Comparison of ENCODE assay signal across 8 mouse cellular contexts in genomic region chr15:85208332-85208731, GRCm38 (mm10). TPM values are rescaled to one million over a fixed set of nuclear protein-coding genes. Genes with fewer than 3 reads are reported as not detected.
DNase-seq lines count a peak whose midpoint lies in the region; ATAC-seq lines count a peak whose summit lies in the region.

No protein-coding gene starts in this region.

- WGBS in embryonic facial prominence, embryonic 10.5 days: 15% methylated on average over 10 of the region's 10 CpGs
- WGBS in hindbrain, embryonic 13.5 days: 22% methylated on average over 10 of the region's 10 CpGs

- peaks cover 50% of the 10 kb centered on the region for H3K36me3 ChIP-seq in embryonic facial prominence, embryonic 10.5 days (replicated peaks)
- 0 out of 2 replicates have a peak, but pooled peaks cover 10% of the 10 kb centered on the region for H3K36me3 ChIP-seq in hindbrain, embryonic 13.5 days

- peak overlapping the region; percentile 6 for H3K9ac ChIP-seq in hindbrain, embryonic 13.5 days

- H3K4me1 ChIP-seq in embryonic facial prominence, embryonic 10.5 days: peaks cover 49% of the 10 kb centered on the region
- peaks cover 31% of the 10 kb centered on the region for H3K4me1 ChIP-seq in hindbrain, embryonic 13.5 days (replicated peaks)

- peak; percentile 44 for DNase-seq in kidney, postnatal 10 days
- no peak for DNase-seq in kidney, adult 9 months
- peak; percentile 45 for DNase-seq in embryonic facial prominence, embryonic 10.5 days (ENCODE audit: low spot score)
- peak; percentile 50 for DNase-seq in naive thymus-derived CD4-positive, alpha-beta T cell, adult 2 months (ENCODE audit: low read depth)
- no peak for DNase-seq in cerebellum, adult 11-12 months
- no peak for DNase-seq in layer of hippocampus, adult 18-20 months (ENCODE audit: low spot score in 2 of 2)
- no peak for DNase-seq in adipocyte (ENCODE audit: low spot score)

- peaks cover 19% of the 10 kb centered on the region for H3K27me3 ChIP-seq in embryonic facial prominence, embryonic 10.5 days (replicated peaks; ENCODE audit: low read depth, poor library complexity, severe bottlenecking)
- H3K27me3 ChIP-seq in hindbrain, embryonic 13.5 days: peaks cover 14% of the 10 kb centered on the region

- peak overlapping the region; percentile 99 for H3K27ac ChIP-seq in embryonic facial prominence, embryonic 10.5 days (replicated peaks)
- peak overlapping the region; percentile 74 for H3K27ac ChIP-seq in hindbrain, embryonic 13.5 days

- H3K4me3 ChIP-seq in embryonic facial prominence, embryonic 10.5 days: peak overlapping the region; percentile 89
- peak overlapping the region; percentile 4; the same call in 1 of the 2 replicates for H3K4me3 ChIP-seq in hindbrain, embryonic 13.5 days

- H3K4me2 ChIP-seq in hindbrain, embryonic 13.5 days: peak overlapping the region; percentile 90

- H3K9me3 ChIP-seq in embryonic facial prominence, embryonic 10.5 days: peaks cover 25% of the 10 kb centered on the region
- 0 out of 2 replicates have a peak, but pooled peaks cover 3% of the 10 kb centered on the region for H3K9me3 ChIP-seq in hindbrain, embryonic 13.5 days

- ATAC-seq in hindbrain, embryonic 13.5 days (ENCODE audit: low FRiP score): no peak

RNA-seq across cellular contexts. Expression of gene Fbln1, which starts 2.6 kb away (rescaled TPM):
- 198 and 207 TPM in 2 replicates for polyA plus RNA-seq in embryonic facial prominence, embryonic 10.5 days (2016; fragmentation: Nextera tagmentation; extraction: Ambion mirVana)
- 60.7 and 65.1 TPM in 2 replicates for polyA plus RNA-seq in hindbrain, embryonic 13.5 days (2015; fragmentation: Nextera tagmentation; extraction: Ambion mirVana)
- total RNA-seq in layer of hippocampus, adult 18-20 months (2021): 10 to 100 TPM; 13.8 to 15.4 TPM

Comparison
In these comparisons a context has a peak if more than half of its experiments do, and no peak if none do; other contexts are left out.
1. DNase-seq: peak in kidney, postnatal 10 days (single experiment), embryonic facial prominence, embryonic 10.5 days (single experiment) and naive thymus-derived CD4-positive, alpha-beta T cell, adult 2 months (single experiment); none in kidney, adult 9 months (single experiment), cerebellum, adult 11-12 months (single experiment), layer of hippocampus, adult 18-20 months (0 of 2) and adipocyte (single experiment).